Mouse (Mus musculus) olfactory bulb, adult 2 months (tissue): ENCODE data around the gene Bcas1. TPM values are rescaled to one million over a fixed set of nuclear protein-coding genes. Genes with fewer than 3 reads are reported as not detected.

Source experiments
- H3K27ac ChIP-seq: fragments of 200-500 bp; 2 replicates; pipeline ENCODE4 v1.5.1; 2012; ENCODE audit warnings: low read depth, low read length; ENCODE audit not compliant: insufficient read depth
- H3K4me1 ChIP-seq: fragments of 200-500 bp; 2 replicates; pipeline ENCODE4 v1.6.1; 2012; ENCODE audit warnings: low read length; ENCODE audit not compliant: control insufficient read depth, insufficient read depth
- H3K4me3 ChIP-seq: fragments of 200-500 bp; 2 replicates; pipeline ENCODE4 v1.5.1; 2012; ENCODE audit warnings: mild to moderate bottlenecking, low read depth, low read length, moderate library complexity; ENCODE audit not compliant: insufficient read depth
- CTCF ChIP-seq: fragments of 200-500 bp; IDR thresholded peaks from 2 replicates; pipeline ENCODE4 v1.5.1; 2012; ENCODE audit warnings: low read depth, mild to moderate bottlenecking, low read length, moderate library complexity; ENCODE audit not compliant: insufficient read depth
- POLR2A ChIP-seq: fragments of 200-500 bp; IDR thresholded peaks from 2 replicates; pipeline ENCODE4 v1.6.1; 2012; ENCODE audit warnings: mild to moderate bottlenecking, low read depth, low read length, moderate library complexity; ENCODE audit not compliant: insufficient read depth
- WGBS: fragments of 180-500 bp; shearing (Covaris S2); methylation state at CpG from one replicate; pipeline ENCODE4 v1.1.7; 2018; 5-methylcytosine and 5-hydroxymethylcytosine counted together
- polyA plus RNA-seq: library from polyadenylated mRNA; stranded (reverse); fragments of >200 nt; gene quantifications from 2 replicates; pipeline ENCODE4 v1.2.4, GENCODE M21; 2012; ENCODE audit warnings: low replicate concordance; ENCODE audit not compliant: missing spikeins, insufficient read depth, insufficient read length

The Bcas1 gene
- polyA plus RNA-seq, 1 experiment, result not detected

DNA sequence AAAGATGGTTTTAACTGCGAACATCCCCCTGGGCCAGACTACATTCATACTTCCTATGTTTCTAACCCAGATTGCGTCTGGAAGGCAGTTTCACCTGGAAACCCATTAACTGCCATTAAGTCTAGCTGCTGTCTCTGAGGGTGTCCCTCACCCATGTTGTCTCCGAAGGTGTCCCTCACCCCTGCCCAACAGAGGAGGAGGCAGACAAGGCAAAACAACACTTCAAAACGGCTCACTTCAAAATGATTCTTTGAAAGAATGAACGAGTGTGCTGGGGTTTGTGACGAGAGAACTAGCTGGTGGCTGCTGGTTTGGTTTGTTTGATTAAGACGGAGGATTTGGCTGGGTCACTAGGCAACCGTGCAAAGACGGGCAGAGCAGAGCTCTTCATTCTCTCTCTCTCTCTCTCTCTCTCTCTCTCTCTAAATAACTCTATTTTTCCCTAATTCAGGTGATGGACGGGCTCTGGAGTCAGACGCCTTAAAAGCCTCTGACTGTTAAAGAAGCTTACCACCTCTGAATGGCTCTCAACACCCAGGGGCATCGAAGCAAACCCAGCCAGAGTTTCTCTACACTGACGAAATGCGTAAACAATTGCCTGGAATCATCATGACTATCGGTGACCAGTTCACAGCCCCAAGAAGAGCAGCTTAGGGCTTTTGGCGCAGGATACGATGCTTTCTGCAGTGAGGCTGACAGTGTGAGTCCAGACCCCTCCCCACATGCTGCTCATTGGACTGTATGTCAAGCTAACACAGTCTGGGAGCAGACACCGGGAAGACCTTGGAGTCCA, 22.7 kb downstream of the Bcas1 start:
- Histone ChIP-seq H3K27ac (no peak overlapping the region), H3K4me3 (peak overlapping the region; percentile 8; the same call in 1 of the 2 replicates)

GRCm38 (mm10) chr2:170403666-170404385, 23.8 kb downstream of the Bcas1 start:
- no peak for TF ChIP-seq CTCF
- no peak for TF ChIP-seq POLR2A
- Histone ChIP-seq H3K27ac (no peak overlapping the region), H3K4me1 (peaks cover 17% of the 10 kb centered on the region), H3K4me3 (no peak overlapping the region)
- 34% methylated on average over 10 of the region's 10 CpGs for WGBS

More for the DNA sequence above, 22.7 kb downstream of the Bcas1 start:
- WGBS, result 49% methylated on average over 18 of the region's 18 CpGs
- peaks cover 17% of the 10 kb centered on the region for H3K4me1 ChIP-seq
- TF ChIP-seq POLR2A (no peak), CTCF (no peak)

DNA sequence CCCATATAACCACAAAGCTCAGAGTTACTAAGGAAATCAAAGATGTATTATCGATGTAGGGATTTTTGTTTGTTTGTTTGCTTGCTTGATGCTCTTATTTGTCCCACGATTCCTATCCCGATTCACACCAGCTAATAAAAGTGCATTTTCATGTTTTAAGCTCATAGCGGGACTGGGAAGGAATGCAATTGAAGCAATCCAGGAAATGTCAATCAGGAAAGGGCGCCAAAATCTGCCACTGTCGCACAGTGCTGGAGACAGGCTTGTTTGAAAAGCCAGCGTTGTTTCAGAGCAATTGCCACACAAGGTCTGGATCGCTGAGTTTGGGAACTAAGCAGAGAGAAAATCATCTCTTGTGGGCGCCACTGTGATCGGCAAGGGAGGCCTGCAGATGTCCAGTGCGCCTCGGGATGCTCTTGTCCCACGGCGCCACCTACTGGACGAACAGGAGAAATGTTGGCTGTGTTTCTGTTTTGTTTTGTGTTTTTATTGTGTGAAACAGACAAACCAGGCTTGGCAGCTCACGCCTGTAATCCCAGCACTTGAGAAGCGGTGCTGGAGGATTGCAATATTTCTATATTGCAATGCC, 26.3 kb downstream of the Bcas1 start:
- TF ChIP-seq CTCF, result peak; percentile 88
- no peak for TF ChIP-seq POLR2A
- WGBS, result 3% methylated on average over 17 of the region's 17 CpGs
- H3K4me1 ChIP-seq, result peaks cover 14% of the 10 kb centered on the region
- H3K4me3 ChIP-seq, result no peak overlapping the region
- no peak overlapping the region for H3K27ac ChIP-seq

DNA sequence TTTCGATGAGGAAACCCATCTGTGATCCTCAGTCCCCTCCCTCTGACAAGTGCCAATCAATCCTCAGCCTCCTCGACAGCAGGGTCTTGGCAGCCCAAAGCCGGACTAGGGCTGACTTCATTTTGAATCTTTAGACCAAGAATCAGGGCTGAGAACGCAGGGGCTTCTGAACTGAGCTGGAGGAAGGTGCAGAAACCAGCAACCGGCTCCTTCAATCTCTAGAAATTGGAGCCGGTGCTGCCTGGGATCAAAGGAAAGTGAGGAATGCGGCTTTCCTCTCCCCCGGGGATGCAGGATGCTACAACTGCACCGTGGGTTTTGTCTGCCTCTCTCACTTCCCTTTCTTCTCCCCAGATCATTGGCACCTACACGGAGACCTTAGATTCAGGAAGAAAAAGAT, 27.0 kb downstream of the Bcas1 start:
- H3K4me1 ChIP-seq, result peaks cover 11% of the 10 kb centered on the region
- H3K4me3 ChIP-seq, result no peak overlapping the region
- TF ChIP-seq POLR2A, result no peak
- no peak for TF ChIP-seq CTCF
- 15% methylated on average over 10 of the region's 10 CpGs for WGBS
- H3K27ac ChIP-seq, result no peak overlapping the region

DNA sequence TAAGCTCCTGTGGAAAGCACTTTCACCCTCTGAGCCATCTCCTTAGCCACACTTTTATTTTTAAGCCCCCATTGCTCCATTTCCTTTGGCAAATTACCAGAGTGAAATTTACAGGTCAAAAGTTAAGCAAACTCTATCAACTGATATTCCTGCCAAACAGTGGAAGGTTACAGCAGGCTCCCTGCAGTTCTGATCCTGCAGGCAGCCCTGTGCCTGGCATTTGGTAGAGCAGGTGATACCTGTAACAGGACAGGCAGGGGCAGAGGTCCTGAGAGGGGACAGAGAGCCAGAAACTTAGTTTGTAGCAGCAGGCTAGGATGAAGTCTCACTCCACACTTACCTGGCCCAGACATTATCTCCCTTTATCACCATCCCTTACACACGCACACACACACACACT, 35.7 kb downstream of the Bcas1 start:
- WGBS, result 100% methylated on average over 1 of the region's 1 CpGs
- H3K27ac ChIP-seq, result no peak overlapping the region
- H3K4me3 ChIP-seq, result no peak overlapping the region
- H3K4me1 ChIP-seq, result no peaks in the 10 kb centered on the region
- no peak for TF ChIP-seq CTCF
- TF ChIP-seq POLR2A, result no peak

GRCm38 (mm10) chr2:170388320-170388719, 39.3 kb downstream of the Bcas1 start:
- 88% methylated on average over 5 of the region's 5 CpGs for WGBS
- TF ChIP-seq CTCF, result no peak
- no peak for TF ChIP-seq POLR2A
- no peak overlapping the region for H3K27ac ChIP-seq
- no peak overlapping the region for H3K4me3 ChIP-seq
- no peaks in the 10 kb centered on the region for H3K4me1 ChIP-seq

DNA sequence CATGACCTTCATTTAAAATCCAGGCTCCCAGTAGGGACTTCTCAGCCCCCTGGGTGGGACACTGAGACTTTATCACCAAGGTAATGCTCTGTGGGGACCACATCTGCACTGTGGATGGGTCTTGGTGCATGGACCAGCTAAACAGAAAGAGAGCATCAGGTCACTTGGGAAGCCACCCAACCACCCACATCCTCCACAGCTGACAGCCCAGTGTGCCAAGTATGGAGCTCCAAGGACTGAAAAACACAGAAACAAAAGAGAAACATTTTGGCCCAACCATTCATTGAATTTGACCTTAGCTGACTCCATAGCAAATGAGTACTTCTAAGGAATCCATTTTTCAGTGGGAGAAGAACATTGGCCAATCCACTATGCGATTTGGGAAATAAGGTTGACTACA, 42.1 kb downstream of the Bcas1 start:
- Histone ChIP-seq H3K4me1 (no peaks in the 10 kb centered on the region), H3K27ac (no peak overlapping the region), H3K4me3 (no peak overlapping the region)
- 94% methylated on average over 1 of the region's 1 CpGs for WGBS
- TF ChIP-seq POLR2A, result no peak
- no peak for TF ChIP-seq CTCF

- whole genome bisulfite sequencing, result 91% methylated on average over 1 of the region's 1 CpGs
- H3K4me1 ChIP-seq, result no peaks in the 10 kb centered on the region
- no peak overlapping the region for H3K27ac ChIP-seq
- TF ChIP-seq CTCF (no peak), POLR2A (no peak)
- H3K4me3 ChIP-seq, result no peak overlapping the region
Observed at GRCm38 (mm10) chr2:170384770-170385169, 42.9 kb downstream of the Bcas1 start.

- Histone ChIP-seq H3K27ac (no peak overlapping the region), H3K4me3 (no peak overlapping the region), H3K4me1 (no peaks in the 10 kb centered on the region)
- 93% methylated on average over 10 of the region's 10 CpGs for WGBS
- TF ChIP-seq CTCF, result no peak
Observed at GRCm38 (mm10) chr2:170373391-170373790, 54.3 kb downstream of the Bcas1 start.
